8 mouse cellular contexts compared by ENCODE assay signal in genomic region chr13:41249538-41250317, GRCm38 (mm10). TPM values are rescaled to one million over a fixed set of nuclear protein-coding genes. Genes with fewer than 3 reads are reported as not detected.
DNase-seq lines count a peak whose midpoint lies in the region; ATAC-seq lines count a peak whose summit lies in the region.

TSS of gene Smim13 (plus strand) at chr13:41249844.

- no peaks in the 10 kb centered on the region for H3K27me3 ChIP-seq in hindbrain, embryonic 14.5 days (ENCODE audit: control insufficient read depth, insufficient read depth, low read length)

- WGBS in hindbrain, embryonic 14.5 days, result under 1% methylated on average over 65 of the region's 78 CpGs

- 0 out of 2 replicates have a peak, but pooled peaks cover 16% of the 10 kb centered on the region for H3K4me1 ChIP-seq in hindbrain, embryonic 14.5 days (replicated peaks; ENCODE audit: control insufficient read depth, insufficient read depth, low read length)

- peak; percentile 98 for ATAC-seq in hindbrain, embryonic 14.5 days (ENCODE audit: low FRiP score)

- no peaks in the 10 kb centered on the region for H3K9me3 ChIP-seq in hindbrain, embryonic 14.5 days (ENCODE audit: control insufficient read depth, low read length)

- peak within 1 kb of the TSS; percentile 92 for H3K27ac ChIP-seq in hindbrain, embryonic 14.5 days

- H3K9ac ChIP-seq in hindbrain, embryonic 14.5 days, result peak within 1 kb of the TSS; percentile 88

- peak within 1 kb of the TSS; percentile 90 for H3K4me3 ChIP-seq in hindbrain, embryonic 14.5 days (replicated peaks; ENCODE audit: low read length)

- peak within 1 kb of the TSS; percentile 77 for H3K4me2 ChIP-seq in hindbrain, embryonic 14.5 days (replicated peaks)

- no peaks in the 10 kb centered on the region for H3K36me3 ChIP-seq in hindbrain, embryonic 14.5 days (replicated peaks; ENCODE audit: control insufficient read depth, insufficient read depth)

- DNase-seq in R1 (ENCODE audit: low read depth, low spot score), result peak; percentile 98
- DNase-seq in cerebellum, postnatal 25 days, result peak; percentile 91 to 94
- peak; percentile 81 to 84 for DNase-seq in frontal cortex, postnatal 25 days (ENCODE audit: low spot score in 2 of 2)
- peak; percentile 95 for DNase-seq in hindbrain, embryonic 14.5 days (ENCODE audit: low spot score)
- DNase-seq in layer of hippocampus, postnatal 36 days, result peak; percentile 93 to 95
- DNase-seq in lung, postnatal 36 days, result peak; percentile 97
- DNase-seq in retina, postnatal 1 day, result peak; percentile 99
- peak; percentile 82 to 91 for DNase-seq in urinary bladder, adult 18-20 months (ENCODE audit: low spot score in 2 of 2)

RNA-seq across cellular contexts. Expression of gene Smim13, which starts in this region (rescaled TPM):
- polyA plus RNA-seq in hindbrain, embryonic 14.5 days (2014; fragmentation: Nextera tagmentation; extraction: Ambion mirVana), result 28.9 and 37.8 TPM in 2 replicates
- total RNA-seq in layer of hippocampus, postnatal 36 days (2021), result 100 to 1,000 TPM; 140 to 159 TPM

Comparison
In these comparisons a context has a peak if more than half of its experiments do, and no peak if none do; other contexts are left out.
1. Peak in every context shown above with its lines: DNase-seq, ATAC-seq, H3K4me3 ChIP-seq and H3K27ac ChIP-seq.